Mouse (Mus musculus) adrenal gland, adult (tissue): ENCODE results near the gene Cbs.

ENCODE experiments used
- DNase-seq, 2 experiments: peaks; one replicate each; pipeline ENCODE4 v3.0.0; 2022 to 2023; ENCODE audit warnings: low spot score in 1 of 2; ENCODE audit not compliant: inconsistent age in 2 of 2

Cbs gene

GRCm38 (mm10) chr17:31594590-31594989, 42.4 kb downstream of the Cbs start:
- peak in 1 of 2 experiments; percentile 37 for DNase-seq

GRCm38 (mm10) chr17:31590846-31591245, 46.2 kb downstream of the Cbs start:
- DNase-seq: no peak

GRCm38 (mm10) chr17:31588726-31589125, 48.3 kb downstream of the Cbs start:
- DNase-seq: no peak

GRCm38 (mm10) chr17:31588115-31588514, 48.9 kb downstream of the Cbs start:
- DNase-seq: no peak

GRCm38 (mm10) chr17:31583781-31584180, 53.3 kb downstream of the Cbs start:
- no peak for DNase-seq

- DNase-seq: no peak
These were observed 53.9 kb downstream of the Cbs start for GRCm38 (mm10) chr17:31583185-31583584.

GRCm38 (mm10) chr17:31580344-31580743, 56.7 kb downstream of the Cbs start:
- no peak for DNase-seq

- DNase-seq: no peak
These were observed 60.5 kb downstream of the Cbs start for GRCm38 (mm10) chr17:31576394-31577175.

GRCm38 (mm10) chr17:31574662-31575061, 62.4 kb downstream of the Cbs start:
- DNase-seq: no peak

- DNase-seq: no peak
These were observed 65.3 kb downstream of the Cbs start for GRCm38 (mm10) chr17:31571689-31572088.

GRCm38 (mm10) chr17:31570321-31570925, 66.6 kb downstream of the Cbs start:
- DNase-seq: peak in 1 of 2 experiments; percentile 45

GRCm38 (mm10) chr17:31569756-31570155, 67.3 kb downstream of the Cbs start:
- DNase-seq: no peak

GRCm38 (mm10) chr17:31566276-31566675, 70.8 kb downstream of the Cbs start:
- peak in 1 of 2 experiments; percentile 39 for DNase-seq

GRCm38 (mm10) chr17:31565141-31566056, 71.6 kb downstream of the Cbs start:
- peak; percentile 78 to 89 for DNase-seq

- no peak for DNase-seq
These were observed 72.2 kb downstream of the Cbs start for GRCm38 (mm10) chr17:31564858-31565140.

GRCm38 (mm10) chr17:31564015-31564857, 72.8 kb downstream of the Cbs start, which contains the start of gene Pknox1:
Gene Pknox1 (plus strand): TSS chr17:31564734.
- peak; percentile 99 for DNase-seq

- DNase-seq: peak; percentile 60 to 85
These were observed 73.4 kb downstream of the Cbs start for GRCm38 (mm10) chr17:31563632-31564014.

- DNase-seq: no peak
These were observed 77.8 kb downstream of the Cbs start for GRCm38 (mm10) chr17:31559021-31559789.
